Mouse (Mus musculus) midbrain, embryonic 15.5 days (tissue): ENCODE results near the gene Krtdap. TPM values are rescaled to one million over a fixed set of nuclear protein-coding genes. Genes with fewer than 3 reads are reported as not detected.
"Not testable (repeated sequence)": the region's sequence is repeated elsewhere in the genome, so short reads cannot be mapped to it uniquely, and the experiment has no call there.

Experiments used
- ATAC-seq: fragments of 200-750 bp; cut with Nextera tagmentation; replicated peaks from 2 replicates; pipeline ENCODE4 v1.8.0; 2017; ENCODE audit warnings: moderate TSS enrichment
- H3K27ac ChIP-seq: fragments of 300-500 bp; sonication (generic); 2 replicates; pipeline ENCODE4 v1.5.1; 2015; ENCODE audit warnings: mild to moderate bottlenecking, inconsistent platforms
- H3K27me3 ChIP-seq: fragments of 300-500 bp; sonication (generic); replicated peaks from 2 replicates; pipeline ENCODE4 v1.6.1; 2015; ENCODE audit warnings: inconsistent platforms
- H3K36me3 ChIP-seq: fragments of 300-500 bp; sonication (generic); replicated peaks from 2 replicates; pipeline ENCODE4 v1.6.1; 2015; ENCODE audit warnings: inconsistent platforms
- H3K4me1 ChIP-seq: fragments of 300-500 bp; sonication (generic); 2 replicates; pipeline ENCODE4 v1.6.1; 2015; ENCODE audit warnings: inconsistent platforms
- H3K4me2 ChIP-seq: fragments of 300-500 bp; sonication (generic); 2 replicates; pipeline ENCODE4 v1.6.1; 2015; ENCODE audit warnings: inconsistent platforms, mild to moderate bottlenecking, moderate library complexity
- H3K4me3 ChIP-seq: fragments of 300-500 bp; sonication (generic); 2 replicates; pipeline ENCODE4 v1.5.1; 2015; ENCODE audit warnings: mild to moderate bottlenecking, inconsistent platforms
- H3K9ac ChIP-seq: fragments of 300-500 bp; sonication (generic); 2 replicates; pipeline ENCODE4 v1.6.1; 2015; ENCODE audit warnings: mild to moderate bottlenecking, inconsistent platforms
- H3K9me3 ChIP-seq: fragments of 300-500 bp; sonication (generic); 2 replicates; pipeline ENCODE4 v1.6.1; 2016; ENCODE audit warnings: inconsistent platforms
- WGBS: fragments of 180-500 bp; shearing (Covaris S2); methylation state at CpG from one replicate; pipeline ENCODE4 v1.1.7; 2015; ENCODE audit warnings: mixed read lengths; 5-methylcytosine and 5-hydroxymethylcytosine counted together
- polyA plus RNA-seq: library from polyadenylated mRNA; unstranded; fragments of >200 nt; fragmentation: Nextera tagmentation; extraction: Ambion mirVana; gene quantifications from 2 replicates; pipeline ENCODE4 v1.2.1, GENCODE M21; 2015

The Krtdap gene
- polyA plus RNA-seq, result 4.4 TPM in 1 of 2 replicates, not detected in the other

- Histone ChIP-seq H3K4me3 (no peak within 1 kb of the TSS), H3K36me3 (no peaks in the 10 kb centered on the region), H3K27me3 (no peaks in the 10 kb centered on the region), H3K9me3 (no peaks in the 10 kb centered on the region), H3K4me1 (peaks cover 8% of the 10 kb centered on the region), H3K9ac (no peak within 1 kb of the TSS), H3K4me2 (no peak within 1 kb of the TSS), H3K27ac (no peak within 1 kb of the TSS)
- no peak for ATAC-seq
- WGBS, result 55% methylated on average over 15 of the region's 15 CpGs
Measured at GRCm38 (mm10) chr7:30787377-30788022, at the start of gene Krtdap. Gene Krtdap (plus strand): TSS chr7:30787896.

- H3K4me3 ChIP-seq, H3K9ac ChIP-seq, H3K27ac ChIP-seq, H3K9me3 ChIP-seq, H3K4me2 ChIP-seq, H3K36me3 ChIP-seq, H3K27me3 ChIP-seq, ATAC-seq, H3K4me1 ChIP-seq: not testable (repeated sequence)
- 85% methylated on average over 2 of the region's 2 CpGs for WGBS
Measured at GRCm38 (mm10) chr7:30742570-30742969, 45.1 kb upstream of the Krtdap start.

GRCm38 (mm10) chr7:30743617-30744016 lies 44.1 kb upstream of the Krtdap start, which contains the start of gene Gapdhs:
Gene Gapdhs (minus strand): TSS chr7:30743681.
- H3K36me3 ChIP-seq, H3K27me3 ChIP-seq, H3K4me2 ChIP-seq, ATAC-seq, H3K9ac ChIP-seq, H3K4me3 ChIP-seq, H3K4me1 ChIP-seq, H3K27ac ChIP-seq, H3K9me3 ChIP-seq: not testable (repeated sequence)
- WGBS, result 89% methylated on average over 4 of the region's 4 CpGs

GRCm38 (mm10) chr7:30744022-30744598 lies 43.6 kb upstream of the Krtdap start:
- ATAC-seq, result no peak
- Histone ChIP-seq H3K9me3 (no peaks in the 10 kb centered on the region), H3K9ac (no peak overlapping the region), H3K27me3 (no peaks in the 10 kb centered on the region), H3K4me2 (no peak overlapping the region), H3K4me1 (no peaks in the 10 kb centered on the region), H3K27ac (no peak overlapping the region), H3K4me3 (no peak overlapping the region), H3K36me3 (0 out of 2 replicates have a peak, but pooled peaks cover 2% of the 10 kb centered on the region)
- WGBS, result 65% methylated on average over 4 of the region's 4 CpGs

GRCm38 (mm10) chr7:30747525-30748204 lies 40.0 kb upstream of the Krtdap start:
- no peaks in the 10 kb centered on the region for H3K9me3 ChIP-seq
- no peaks in the 10 kb centered on the region for H3K36me3 ChIP-seq
- H3K4me3 ChIP-seq, result no peak overlapping the region
- WGBS, result 89% methylated on average over 7 of the region's 7 CpGs
- no peaks in the 10 kb centered on the region for H3K4me1 ChIP-seq
- no peak overlapping the region for H3K4me2 ChIP-seq
- no peak overlapping the region for H3K27ac ChIP-seq
- no peaks in the 10 kb centered on the region for H3K27me3 ChIP-seq
- ATAC-seq, result no peak
- H3K9ac ChIP-seq, result no peak overlapping the region

GRCm38 (mm10) chr7:30749824-30750606 lies 37.7 kb upstream of the Krtdap start:
- no peaks in the 10 kb centered on the region for H3K9me3 ChIP-seq
- no peaks in the 10 kb centered on the region for H3K27me3 ChIP-seq
- H3K36me3 ChIP-seq, result peaks cover 10% of the 10 kb centered on the region
- no peaks in the 10 kb centered on the region for H3K4me1 ChIP-seq
- 91% methylated on average over 13 of the region's 13 CpGs for WGBS
- no peak overlapping the region for H3K4me2 ChIP-seq
- ATAC-seq, result peak; percentile 24; the same call in 1 of the 2 replicates
- no peak overlapping the region for H3K9ac ChIP-seq
- H3K4me3 ChIP-seq, result no peak overlapping the region
- H3K27ac ChIP-seq, result no peak overlapping the region

GRCm38 (mm10) chr7:30751086-30751669 lies 36.5 kb upstream of the Krtdap start, which contains the start of gene Sbsn:
Gene Sbsn (plus strand): TSS chr7:30751471.
- H3K4me3 ChIP-seq, result no peak within 1 kb of the TSS
- WGBS, result 67% methylated on average over 5 of the region's 5 CpGs
- no peak for ATAC-seq
- peaks cover 13% of the 10 kb centered on the region for H3K36me3 ChIP-seq
- H3K4me1 ChIP-seq, result no peaks in the 10 kb centered on the region
- H3K27ac ChIP-seq, result no peak within 1 kb of the TSS
- no peaks in the 10 kb centered on the region for H3K27me3 ChIP-seq
- H3K9me3 ChIP-seq, result no peaks in the 10 kb centered on the region
- H3K9ac ChIP-seq, result no peak within 1 kb of the TSS
- H3K4me2 ChIP-seq, result no peak within 1 kb of the TSS

GRCm38 (mm10) chr7:30757001-30757400 lies 30.7 kb upstream of the Krtdap start:
- ATAC-seq, result no peak
- H3K27ac ChIP-seq, result no peak overlapping the region

GRCm38 (mm10) chr7:30758853-30759252 lies 28.8 kb upstream of the Krtdap start:
- Histone ChIP-seq H3K4me1 (no peaks in the 10 kb centered on the region), H3K36me3 (peaks cover 13% of the 10 kb centered on the region), H3K4me3 (no peak overlapping the region), H3K27me3 (no peaks in the 10 kb centered on the region), H3K9me3 (no peaks in the 10 kb centered on the region), H3K9ac (no peak overlapping the region), H3K27ac (no peak overlapping the region), H3K4me2 (no peak overlapping the region)
- 45% methylated on average over 4 of the region's 4 CpGs for WGBS
- no peak for ATAC-seq

More at GRCm38 (mm10) chr7:30757001-30757400, 30.7 kb upstream of the Krtdap start:
- H3K4me3 ChIP-seq, result no peak overlapping the region
- H3K4me2 ChIP-seq, result no peak overlapping the region
- peaks cover 13% of the 10 kb centered on the region for H3K36me3 ChIP-seq
- H3K9me3 ChIP-seq, result no peaks in the 10 kb centered on the region
- H3K4me1 ChIP-seq, result no peaks in the 10 kb centered on the region
- no peaks in the 10 kb centered on the region for H3K27me3 ChIP-seq
- no peak overlapping the region for H3K9ac ChIP-seq
- 78% methylated on average over 3 of the region's 3 CpGs for WGBS

- H3K4me1 ChIP-seq, result no peaks in the 10 kb centered on the region
- no peaks in the 10 kb centered on the region for H3K27me3 ChIP-seq
- H3K4me2 ChIP-seq, result no peak overlapping the region
- no peak overlapping the region for H3K4me3 ChIP-seq
- no peaks in the 10 kb centered on the region for H3K36me3 ChIP-seq
- ATAC-seq, result no peak
- 83% methylated on average over 4 of the region's 4 CpGs for WGBS
- no peak overlapping the region for H3K9ac ChIP-seq
- no peaks in the 10 kb centered on the region for H3K9me3 ChIP-seq
- H3K27ac ChIP-seq, result no peak overlapping the region
Measured at GRCm38 (mm10) chr7:30761769-30762352, 25.8 kb upstream of the Krtdap start.

- Histone ChIP-seq H3K36me3 (no peaks in the 10 kb centered on the region), H3K4me2 (no peak within 1 kb of the TSS), H3K27ac (no peak within 1 kb of the TSS), H3K9me3 (no peaks in the 10 kb centered on the region), H3K4me1 (no peaks in the 10 kb centered on the region), H3K27me3 (no peaks in the 10 kb centered on the region), H3K9ac (no peak within 1 kb of the TSS), H3K4me3 (no peak within 1 kb of the TSS)
- ATAC-seq, result no peak
- 40% methylated on average over 5 of the region's 5 CpGs for WGBS
Measured at GRCm38 (mm10) chr7:30763456-30763855, 24.2 kb upstream of the Krtdap start, which contains the start of gene Dmkn. Gene Dmkn (plus strand): TSS chr7:30763756.
